Mouse (Mus musculus): ENCODE data around the gene Gm37240.

DNA sequence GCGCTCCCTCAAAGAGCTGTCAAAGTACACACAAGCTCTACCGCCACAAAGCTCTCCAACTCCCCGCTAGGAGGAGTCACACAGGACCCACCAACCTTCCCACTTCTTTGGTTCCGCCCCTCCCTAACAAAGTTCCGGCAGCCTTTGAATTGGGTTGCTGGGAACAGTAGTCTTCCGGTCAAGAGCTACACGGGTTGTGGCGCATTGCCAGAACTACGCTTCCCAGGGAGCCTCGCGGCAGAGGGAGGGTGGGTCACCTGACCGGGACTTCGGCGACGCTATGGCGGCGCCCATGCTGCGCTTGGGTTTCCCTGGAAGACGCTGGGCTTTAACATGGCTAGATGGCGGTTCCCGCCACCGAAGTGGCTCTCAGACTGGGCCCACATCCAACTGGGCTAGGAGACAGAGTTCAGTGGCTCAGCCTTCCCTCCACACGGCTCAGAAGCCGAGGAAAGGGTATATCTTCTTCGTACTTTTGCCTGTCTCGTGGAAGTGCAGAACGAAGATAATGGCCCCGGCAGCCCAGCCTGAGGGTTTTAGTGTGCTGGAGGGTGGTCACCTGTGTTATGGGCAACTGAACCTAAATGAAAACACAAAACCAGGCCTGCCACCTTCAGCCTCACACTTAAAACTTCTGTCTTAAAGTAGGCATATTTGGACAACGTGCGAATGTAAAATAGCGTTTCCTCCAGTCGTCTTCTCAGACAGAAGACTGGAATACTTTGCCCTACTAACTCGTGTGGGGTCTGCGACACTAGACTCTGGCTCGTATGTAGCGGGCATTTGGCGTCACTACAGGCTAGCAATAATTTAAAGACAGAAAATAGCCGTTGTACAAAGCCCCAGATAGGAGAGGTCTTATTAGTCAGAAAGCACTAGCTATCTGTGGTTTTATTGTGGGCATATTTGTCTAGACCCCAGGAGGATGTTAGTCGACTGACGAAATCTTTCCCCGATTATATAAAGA, 313.2 kb downstream of the Gm37240 start, which contains the start of gene Gatb:
- peak; percentile 77 for TF ChIP-seq POLR2A (IDR thresholded peaks at IDR 0.05; ENCODE audit: insufficient read depth, low read depth, low read length)
- TF ChIP-seq CTCF (IDR thresholded peaks at IDR 0.05; ENCODE audit: insufficient read depth, low read depth, low read length) = peak; percentile 64

Data from olfactory bulb, adult 2 months (tissue).